Mouse (Mus musculus): ENCODE data around the gene Vstm5. TPM values are rescaled to one million over a fixed set of nuclear protein-coding genes. Genes with fewer than 3 reads are reported as not detected.
A peak's percentile ranks its signal among the peaks of the same experiment; 100 is the strongest.
"Not testable (repeated sequence)": the region's sequence is repeated elsewhere in the genome, so short reads cannot be mapped to it uniquely, and the experiment has no call there.

Gene Vstm5
- total and polyA plus RNA-seq, 3 experiments, result not detected

DNA sequence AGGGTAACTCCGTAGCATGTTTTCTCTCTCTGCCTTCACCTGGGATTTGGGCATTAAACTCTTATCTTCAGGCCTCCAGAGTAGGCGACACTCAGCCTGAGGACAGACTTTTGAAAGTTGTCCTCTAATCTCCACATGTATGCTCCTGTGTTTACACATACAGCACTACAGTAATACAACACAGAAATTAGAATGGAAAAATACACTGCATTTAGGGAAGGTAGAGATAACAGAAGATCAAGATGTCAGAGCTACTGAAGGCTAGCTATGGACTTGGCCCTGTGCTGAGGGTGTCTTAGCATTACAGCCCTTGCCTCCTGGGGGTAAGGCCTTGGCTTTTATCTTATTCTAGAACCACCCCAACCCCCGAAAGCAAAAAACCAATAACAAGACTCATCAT is 49.6 kb downstream of the Vstm5 start:
- H3K4me1 ChIP-seq (ENCODE audit: insufficient read depth, low read depth, low read length), result peaks cover 30% of the 10 kb centered on the region
- H3K9me3 ChIP-seq (replicated peaks), result no peaks in the 10 kb centered on the region
- TF ChIP-seq POLR2AphosphoS5 (IDR thresholded peaks at IDR 0.05; ENCODE audit: insufficient replicate concordance, low read depth, low read length) (no peak), GATA1 (IDR thresholded peaks at IDR 0.05; ENCODE audit: borderline replicate concordance, low read length) (no peak), TAL1 (conservative IDR thresholded peaks at IDR 0.05; ENCODE audit: low read depth, low read length) (no peak), CTCF (IDR thresholded peaks at IDR 0.05; ENCODE audit: low read depth, low read length) (no peak), GATA2 (IDR thresholded peaks at IDR 0.05; ENCODE audit: borderline replicate concordance, low read depth, low read length) (no peak)
- ATAC-seq (ENCODE audit: extremely low read depth, insufficient number of reproducible peaks, low FRiP score, poor library complexity, severe bottlenecking) (no peak), DNase-seq (ENCODE audit: low spot score) (no peak)
- H3K27me3 ChIP-seq (ENCODE audit: insufficient read depth, low read length), result no peaks in the 10 kb centered on the region
- peaks cover 34% of the 10 kb centered on the region for H3K36me3 ChIP-seq (replicated peaks)
- H3K4me3 ChIP-seq (ENCODE audit: low read depth, low read length), result no peak overlapping the region

DNA sequence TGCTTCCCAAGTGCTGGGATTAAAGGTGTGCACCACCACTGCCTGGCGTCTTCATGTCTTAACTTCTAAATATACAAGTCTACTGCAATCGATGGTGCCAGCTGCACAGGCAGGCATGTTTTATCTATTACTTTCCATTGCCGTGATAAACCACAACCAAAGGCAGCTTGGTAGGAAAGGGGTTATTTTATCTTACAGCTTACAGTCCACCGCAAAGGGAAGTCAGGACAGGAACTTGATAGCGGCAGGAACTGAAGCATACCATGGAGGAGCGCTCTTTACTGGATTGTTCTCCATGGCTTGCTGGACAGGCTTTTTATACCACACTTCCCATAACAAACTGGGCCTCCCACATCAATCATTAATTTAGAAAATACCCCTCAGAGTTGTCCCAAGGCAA is 50.4 kb downstream of the Vstm5 start:
- no peaks in the 10 kb centered on the region for H3K27me3 ChIP-seq (ENCODE audit: insufficient read depth, low read length)
- H3K36me3 ChIP-seq (replicated peaks), result peaks cover 35% of the 10 kb centered on the region
- no peaks in the 10 kb centered on the region for H3K9me3 ChIP-seq (replicated peaks)
- DNase-seq (ENCODE audit: low spot score) (peak; percentile 42), ATAC-seq (ENCODE audit: extremely low read depth, insufficient number of reproducible peaks, low FRiP score, poor library complexity, severe bottlenecking) (peak; percentile 96)
- no peak overlapping the region for H3K4me3 ChIP-seq (ENCODE audit: low read depth, low read length)
- TF ChIP-seq TAL1 (conservative IDR thresholded peaks at IDR 0.05; ENCODE audit: low read depth, low read length), result peak; percentile 76
- no peak for TF ChIP-seq POLR2AphosphoS5 (IDR thresholded peaks at IDR 0.05; ENCODE audit: insufficient replicate concordance, low read depth, low read length)
- TF ChIP-seq CTCF (IDR thresholded peaks at IDR 0.05; ENCODE audit: low read depth, low read length), result no peak
- no peak for TF ChIP-seq GATA2 (IDR thresholded peaks at IDR 0.05; ENCODE audit: borderline replicate concordance, low read depth, low read length)
- H3K4me1 ChIP-seq (ENCODE audit: insufficient read depth, low read depth, low read length), result peaks cover 30% of the 10 kb centered on the region

DNA sequence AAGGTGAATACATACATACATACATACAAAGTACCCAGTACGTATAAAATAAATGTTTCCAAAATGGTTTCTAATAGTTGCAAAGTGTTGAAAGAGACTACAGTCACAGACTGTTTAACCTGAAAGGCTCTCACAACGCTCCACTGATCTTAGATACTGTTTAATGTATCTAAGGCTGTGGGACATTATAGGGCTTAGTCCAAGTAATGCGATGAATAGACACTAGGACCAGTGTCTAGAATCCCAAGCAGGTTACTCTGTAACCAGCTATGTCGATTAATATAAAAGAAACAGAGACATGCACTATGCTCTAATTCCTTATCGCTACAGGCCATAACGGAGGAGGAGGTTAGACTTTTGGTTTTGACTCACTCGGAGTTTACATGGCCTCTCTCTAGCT is 58.3 kb downstream of the Vstm5 start:
- peaks cover 2% of the 10 kb centered on the region; the same call in 1 of the 2 replicates for H3K4me1 ChIP-seq (ENCODE audit: insufficient read depth, low read depth, low read length)
- H3K27me3 ChIP-seq (ENCODE audit: insufficient read depth, low read length), result no peaks in the 10 kb centered on the region
- H3K36me3 ChIP-seq (replicated peaks), result peaks cover 22% of the 10 kb centered on the region
- TF ChIP-seq GATA2 (IDR thresholded peaks at IDR 0.05; ENCODE audit: borderline replicate concordance, low read depth, low read length), result no peak
- TF ChIP-seq POLR2AphosphoS5 (IDR thresholded peaks at IDR 0.05; ENCODE audit: insufficient replicate concordance, low read depth, low read length), result no peak
- TF ChIP-seq GATA1 (IDR thresholded peaks at IDR 0.05; ENCODE audit: borderline replicate concordance, low read length), result no peak
- TF ChIP-seq CTCF (IDR thresholded peaks at IDR 0.05; ENCODE audit: low read depth, low read length), result no peak
- TF ChIP-seq TAL1 (conservative IDR thresholded peaks at IDR 0.05; ENCODE audit: low read depth, low read length), result no peak
- H3K9me3 ChIP-seq (replicated peaks), result no peaks in the 10 kb centered on the region
- H3K4me3 ChIP-seq (ENCODE audit: low read depth, low read length), result no peak overlapping the region
- DNase-seq (ENCODE audit: low spot score), result no peak
- no peak for ATAC-seq (ENCODE audit: extremely low read depth, insufficient number of reproducible peaks, low FRiP score, poor library complexity, severe bottlenecking)

DNA sequence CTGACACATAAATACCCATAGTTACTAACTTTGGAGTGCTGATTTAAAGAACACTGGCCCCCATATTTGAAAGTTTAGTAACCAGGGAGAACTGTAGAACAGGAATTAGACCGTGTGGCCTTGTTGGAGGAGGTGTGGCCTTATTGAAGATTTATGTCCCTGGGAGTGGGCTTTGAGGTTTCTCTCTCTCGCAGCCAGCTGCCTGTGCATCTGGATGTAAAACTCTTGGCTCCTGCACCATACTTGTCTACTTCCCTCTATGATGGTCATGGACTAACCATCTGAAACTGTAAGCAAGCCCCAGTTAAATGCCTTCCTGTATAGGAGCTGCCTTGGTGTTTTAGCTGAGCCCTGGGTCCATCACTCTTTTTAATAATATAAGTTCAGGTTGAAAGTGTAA is 59.6 kb downstream of the Vstm5 start:
- TF ChIP-seq GATA1 (IDR thresholded peaks at IDR 0.05; ENCODE audit: borderline replicate concordance, low read length) (no peak), GATA2 (IDR thresholded peaks at IDR 0.05; ENCODE audit: borderline replicate concordance, low read depth, low read length) (no peak), POLR2AphosphoS5 (IDR thresholded peaks at IDR 0.05; ENCODE audit: insufficient replicate concordance, low read depth, low read length) (no peak), TAL1 (conservative IDR thresholded peaks at IDR 0.05; ENCODE audit: low read depth, low read length) (no peak), CTCF (IDR thresholded peaks at IDR 0.05; ENCODE audit: low read depth, low read length) (no peak)
- H3K27me3 ChIP-seq (ENCODE audit: insufficient read depth, low read length), result no peaks in the 10 kb centered on the region
- no peak overlapping the region for H3K4me3 ChIP-seq (ENCODE audit: low read depth, low read length)
- H3K36me3 ChIP-seq (replicated peaks), result peaks cover 16% of the 10 kb centered on the region
- H3K9me3 ChIP-seq (replicated peaks), result no peaks in the 10 kb centered on the region
- H3K4me1 ChIP-seq (ENCODE audit: insufficient read depth, low read depth, low read length), result peaks cover 6% of the 10 kb centered on the region; the same call in 1 of the 2 replicates
- DNase-seq (ENCODE audit: low spot score), result no peak
- no peak for ATAC-seq (ENCODE audit: extremely low read depth, insufficient number of reproducible peaks, low FRiP score, poor library complexity, severe bottlenecking)

DNA sequence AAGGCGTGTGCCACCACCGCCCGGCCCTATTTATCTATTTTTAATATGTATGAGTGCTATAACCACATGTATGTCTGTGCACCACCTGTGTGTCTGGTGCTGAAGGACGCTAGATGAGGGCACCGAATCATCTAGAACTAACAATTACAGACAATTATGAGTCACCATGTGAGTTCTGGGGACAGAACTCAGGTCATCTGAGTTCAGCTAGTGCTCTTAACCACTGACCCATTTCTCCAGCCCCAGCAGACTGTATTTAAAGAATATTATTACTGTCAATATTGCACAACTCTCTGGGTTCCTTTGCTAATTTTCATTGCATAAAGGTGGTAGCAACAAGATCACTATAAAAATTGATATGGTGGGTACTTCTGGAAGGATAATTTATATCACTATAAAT is 61.2 kb downstream of the Vstm5 start:
- TF ChIP-seq GATA2 (IDR thresholded peaks at IDR 0.05; ENCODE audit: borderline replicate concordance, low read depth, low read length) (no peak), TAL1 (conservative IDR thresholded peaks at IDR 0.05; ENCODE audit: low read depth, low read length) (no peak), POLR2AphosphoS5 (IDR thresholded peaks at IDR 0.05; ENCODE audit: insufficient replicate concordance, low read depth, low read length) (no peak), CTCF (IDR thresholded peaks at IDR 0.05; ENCODE audit: low read depth, low read length) (no peak), GATA1 (IDR thresholded peaks at IDR 0.05; ENCODE audit: borderline replicate concordance, low read length) (no peak)
- no peak for ATAC-seq (ENCODE audit: extremely low read depth, insufficient number of reproducible peaks, low FRiP score, poor library complexity, severe bottlenecking)
- H3K4me1 ChIP-seq (ENCODE audit: insufficient read depth, low read depth, low read length), result peaks cover 19% of the 10 kb centered on the region

DNA sequence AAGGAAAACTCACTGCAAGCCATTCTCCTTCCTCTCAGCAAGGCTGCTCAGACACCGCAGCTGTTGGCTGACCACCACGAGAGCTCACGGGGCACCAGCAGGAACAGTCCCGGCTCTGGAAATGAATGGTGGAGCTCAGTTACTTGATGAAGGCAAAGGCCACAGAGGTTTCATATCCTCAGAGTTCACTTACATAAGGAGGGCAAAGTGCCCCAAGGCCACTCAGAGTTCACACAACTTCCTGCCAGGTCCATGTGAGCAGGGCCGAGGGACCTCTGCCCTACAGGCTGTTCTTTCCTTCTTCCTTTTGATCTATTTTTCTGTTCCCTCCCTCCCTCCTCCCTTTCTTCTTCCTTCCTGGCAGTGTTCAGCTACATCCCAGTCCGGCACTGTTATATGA is 62.6 kb downstream of the Vstm5 start:
- no peak for ATAC-seq (ENCODE audit: extremely low read depth, insufficient number of reproducible peaks, low FRiP score, poor library complexity, severe bottlenecking)
- TF ChIP-seq CTCF (IDR thresholded peaks at IDR 0.05; ENCODE audit: low read depth, low read length) (no peak), GATA1 (IDR thresholded peaks at IDR 0.05; ENCODE audit: borderline replicate concordance, low read length) (no peak), GATA2 (IDR thresholded peaks at IDR 0.05; ENCODE audit: borderline replicate concordance, low read depth, low read length) (no peak)
- no peaks in the 10 kb centered on the region for H3K9me3 ChIP-seq (replicated peaks)
- H3K36me3 ChIP-seq (replicated peaks), result peaks cover 8% of the 10 kb centered on the region
- no peak overlapping the region for H3K4me3 ChIP-seq (ENCODE audit: low read depth, low read length)
- no peak for DNase-seq (ENCODE audit: low spot score)
- H3K27me3 ChIP-seq (ENCODE audit: insufficient read depth, low read length), result no peaks in the 10 kb centered on the region
- peaks cover 27% of the 10 kb centered on the region for H3K4me1 ChIP-seq (ENCODE audit: insufficient read depth, low read depth, low read length)

More for the DNA sequence above, 61.2 kb downstream of the Vstm5 start:
- Histone ChIP-seq H3K27me3 (ENCODE audit: insufficient read depth, low read length) (no peaks in the 10 kb centered on the region), H3K4me3 (ENCODE audit: low read depth, low read length) (no peak overlapping the region), H3K36me3 (replicated peaks) (peaks cover 13% of the 10 kb centered on the region), H3K9me3 (replicated peaks) (no peaks in the 10 kb centered on the region)
- no peak for DNase-seq (ENCODE audit: low spot score)

DNA sequence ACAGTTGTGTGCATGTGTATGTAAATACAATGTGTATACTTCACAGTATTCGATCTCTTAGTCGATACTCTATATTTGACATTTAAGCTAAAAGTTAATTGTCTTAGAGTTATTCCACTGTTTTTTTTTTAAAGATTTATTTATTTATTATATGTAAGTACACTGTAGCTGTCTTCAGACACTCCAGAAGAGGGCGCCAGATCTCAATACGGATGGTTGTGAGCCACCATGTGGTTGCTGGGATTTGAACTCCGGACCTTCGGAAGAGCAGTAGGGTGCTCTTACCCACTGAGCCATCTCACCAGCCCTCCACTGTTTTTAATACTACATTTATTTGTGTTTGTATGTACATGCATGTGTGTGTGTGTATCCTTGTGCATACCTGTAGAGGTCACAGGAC is 63.2 kb downstream of the Vstm5 start:
- peaks cover 27% of the 10 kb centered on the region for H3K4me1 ChIP-seq (ENCODE audit: insufficient read depth, low read depth, low read length)
- H3K4me3 ChIP-seq (ENCODE audit: low read depth, low read length); H3K27me3 ChIP-seq (ENCODE audit: insufficient read depth, low read length); DNase-seq (ENCODE audit: low spot score); H3K36me3 ChIP-seq (replicated peaks); ATAC-seq (ENCODE audit: extremely low read depth, insufficient number of reproducible peaks, low FRiP score, poor library complexity, severe bottlenecking); H3K9me3 ChIP-seq (replicated peaks): not testable (repeated sequence)
